Mouse (Mus musculus): ENCODE measurements around the gene Vmn1r169.
"Not testable (repeated sequence)": the region's sequence is repeated elsewhere in the genome, so short reads cannot be mapped to it uniquely, and the experiment has no call there.

DNA sequence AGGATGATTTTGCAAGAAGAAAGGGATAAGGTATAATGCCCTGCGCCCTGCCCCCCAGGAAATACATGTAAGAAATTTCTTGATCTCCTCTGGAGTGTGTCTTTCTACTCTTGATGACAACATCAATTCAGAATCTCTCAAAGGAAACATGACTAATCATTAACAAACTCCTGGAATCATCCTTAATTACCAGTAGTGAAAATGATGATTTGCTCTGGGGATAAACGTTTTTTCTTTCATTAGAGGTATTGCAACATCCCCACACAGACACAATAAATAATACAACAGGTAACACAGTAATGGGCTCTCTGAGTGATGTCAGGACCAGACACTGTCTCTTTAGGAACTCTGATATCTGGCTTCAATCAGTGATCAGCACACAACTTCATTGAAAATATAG is at the start of gene Vmn1r169:
- not testable (repeated sequence) for TF ChIP-seq CTCF (IDR thresholded peaks at IDR 0.05; ENCODE audit: control insufficient read depth, insufficient read depth, low read length); POLR2A (IDR thresholded peaks at IDR 0.05; ENCODE audit: borderline replicate concordance, control insufficient read depth, low read depth, low read length)

Measured in bone marrow, adult 2 months (tissue).